Mouse (Mus musculus) embryonic facial prominence, embryonic 14.5 days (tissue): ENCODE measurements at regions not wholly inside any gene's neighbourhood (a gene's known extent, or its start where the extent isn't known, plus 50 kb on each side); places are given as distances from the start of the nearest gene placed in this dataset.

Source experiments
- ATAC-seq: fragments of 200-750 bp; cut with Nextera tagmentation; 2 replicates; pipeline ENCODE4 v1.8.0; 2017; ENCODE audit warnings: low read depth, moderate number of reproducible peaks, moderate TSS enrichment
- DNase-seq: peaks from one replicate; pipeline ENCODE4 v3.0.0-alpha.2; 2015; ENCODE audit warnings: low spot score
- H3K27ac ChIP-seq: fragments of 300-500 bp; sonication (generic); replicated peaks from 2 replicates; pipeline ENCODE4 v1.5.1; 2014; ENCODE audit warnings: low read depth, mild to moderate bottlenecking, low read length, moderate library complexity
- H3K27me3 ChIP-seq: fragments of 300-500 bp; sonication (generic); replicated peaks from 2 replicates; pipeline ENCODE4 v1.6.1; 2014; ENCODE audit warnings: low read length; ENCODE audit not compliant: control insufficient read depth, insufficient read depth
- H3K36me3 ChIP-seq: fragments of 300-500 bp; sonication (generic); 2 replicates; pipeline ENCODE4 v1.6.1; 2014; ENCODE audit warnings: low read length, mixed read lengths; ENCODE audit not compliant: control insufficient read depth, insufficient read depth
- H3K4me1 ChIP-seq: fragments of 300-500 bp; sonication (generic); 2 replicates; pipeline ENCODE4 v1.6.1; 2014; ENCODE audit warnings: antibody characterized with exemption, low read length; ENCODE audit not compliant: control insufficient read depth, insufficient read depth
- H3K4me2 ChIP-seq: fragments of 300-500 bp; sonication (generic); 2 replicates; pipeline ENCODE4 v1.6.1; 2014; ENCODE audit warnings: low read depth, mild to moderate bottlenecking, low read length, moderate library complexity, mixed read lengths
- H3K4me3 ChIP-seq: fragments of 300-500 bp; sonication (generic); 2 replicates; pipeline ENCODE4 v1.5.1; 2014; ENCODE audit warnings: low read depth, mild to moderate bottlenecking, low read length
- H3K9ac ChIP-seq: fragments of 300-500 bp; sonication (generic); 2 replicates; pipeline ENCODE4 v1.6.1; 2014; ENCODE audit warnings: low read depth, mild to moderate bottlenecking, low read length, moderate library complexity, mixed read lengths
- H3K9me3 ChIP-seq: fragments of 300-500 bp; sonication (generic); 2 replicates; pipeline ENCODE4 v1.6.1; 2016; ENCODE audit warnings: low read length; ENCODE audit not compliant: control insufficient read depth
- WGBS: fragments of 180-500 bp; shearing (Covaris S2); extraction: QIAGEN DNeasy Blood & Tissue Kit; methylation state at CpG from one replicate; pipeline ENCODE4 v1.1.7; 2014; 5-methylcytosine and 5-hydroxymethylcytosine counted together

DNA sequence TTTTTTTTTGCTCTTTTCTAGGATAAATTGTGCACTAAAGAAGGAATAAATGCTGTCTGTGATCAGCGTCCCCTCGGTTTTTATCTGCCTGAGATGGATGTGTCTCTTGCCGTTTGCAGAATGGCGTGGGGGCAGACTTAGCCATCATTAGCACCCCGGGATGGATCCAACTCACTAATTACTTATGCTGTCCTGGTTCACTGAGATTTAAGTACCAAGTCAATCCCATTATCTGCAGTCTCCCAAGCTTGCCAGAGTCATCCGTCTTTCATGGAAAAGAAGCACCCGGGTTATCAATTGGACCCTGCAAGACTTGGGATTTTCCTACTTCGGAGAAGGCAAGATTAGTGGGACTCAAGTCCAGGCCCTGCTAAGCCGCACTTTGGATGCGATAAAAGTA, 351.5 kb downstream of the Tmem182 start:
- Histone ChIP-seq H3K27me3 (no peaks in the 10 kb centered on the region), H3K36me3 (no peaks in the 10 kb centered on the region), H3K4me3 (no peak overlapping the region), H3K9ac (no peak overlapping the region), H3K4me2 (no peak overlapping the region), H3K4me1 (no peaks in the 10 kb centered on the region), H3K27ac (no peak overlapping the region), H3K9me3 (no peaks in the 10 kb centered on the region)
- WGBS = 75% methylated on average over 10 of the region's 10 CpGs
- ATAC-seq (no peak), DNase-seq (no peak)

DNA sequence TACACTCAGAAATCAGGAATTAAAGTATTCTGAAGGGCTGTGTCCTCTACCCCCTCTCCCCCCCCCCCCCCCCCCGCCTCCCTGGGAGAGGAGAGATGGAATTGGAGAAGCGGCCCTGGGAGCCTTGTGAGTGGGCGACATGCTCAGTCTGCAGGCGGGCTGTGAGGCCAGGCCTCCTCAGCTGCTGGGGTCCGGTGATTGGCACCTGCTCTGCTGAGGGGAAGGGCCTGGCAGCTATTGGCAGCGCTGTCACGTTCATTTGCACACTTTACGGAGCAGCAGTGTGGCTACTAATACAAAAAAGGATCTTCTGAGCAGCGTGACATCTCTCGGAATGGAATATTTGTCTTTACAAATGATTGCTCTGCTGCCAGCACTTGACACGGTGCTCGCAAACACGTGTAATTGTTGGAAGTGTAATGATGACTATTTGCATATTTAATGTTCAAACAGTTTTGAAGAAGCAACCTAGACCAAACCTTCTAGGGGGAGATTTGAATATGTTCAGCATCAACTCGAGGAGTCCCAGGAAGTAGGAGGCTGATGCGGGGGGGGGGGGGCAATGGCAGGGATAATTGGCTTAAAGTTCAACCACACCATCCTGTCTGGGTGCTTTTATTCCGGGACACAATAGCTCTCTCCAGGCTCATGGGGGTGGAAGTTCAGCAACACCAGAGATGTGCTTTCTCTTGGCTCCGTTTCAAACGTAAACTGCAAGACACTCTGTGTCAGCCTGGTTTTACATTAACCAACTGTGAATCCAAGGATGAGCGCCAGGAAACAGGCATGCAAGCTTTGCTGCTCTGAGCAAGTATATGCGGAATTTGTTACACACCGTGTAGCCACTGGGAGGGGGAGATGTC, 352.5 kb downstream of the Tmem182 start:
- no peaks in the 10 kb centered on the region for H3K9me3 ChIP-seq
- no peak overlapping the region for H3K9ac ChIP-seq
- no peaks in the 10 kb centered on the region for H3K4me1 ChIP-seq
- no peak overlapping the region for H3K4me3 ChIP-seq
- no peaks in the 10 kb centered on the region for H3K36me3 ChIP-seq
- WGBS = 44% methylated on average over 20 of the region's 21 CpGs
- DNase-seq (peak; percentile 72), ATAC-seq (peak; percentile 87)
- no peaks in the 10 kb centered on the region for H3K27me3 ChIP-seq
- H3K4me2 ChIP-seq = no peak overlapping the region
- no peak overlapping the region for H3K27ac ChIP-seq

- peak; percentile 40 for DNase-seq
- WGBS = 43% methylated on average over 12 of the region's 12 CpGs
- Histone ChIP-seq H3K9ac (no peak overlapping the region), H3K9me3 (no peaks in the 10 kb centered on the region), H3K36me3 (no peaks in the 10 kb centered on the region), H3K27ac (no peak overlapping the region), H3K4me3 (no peak overlapping the region), H3K4me1 (0 out of 2 replicates have a peak, but pooled peaks cover 5% of the 10 kb centered on the region), H3K4me2 (no peak overlapping the region), H3K27me3 (no peaks in the 10 kb centered on the region)
- no peak for ATAC-seq
Measured at GRCm38 (mm10) chr1:41165878-41166786, 360.7 kb downstream of the Tmem182 start.

DNA sequence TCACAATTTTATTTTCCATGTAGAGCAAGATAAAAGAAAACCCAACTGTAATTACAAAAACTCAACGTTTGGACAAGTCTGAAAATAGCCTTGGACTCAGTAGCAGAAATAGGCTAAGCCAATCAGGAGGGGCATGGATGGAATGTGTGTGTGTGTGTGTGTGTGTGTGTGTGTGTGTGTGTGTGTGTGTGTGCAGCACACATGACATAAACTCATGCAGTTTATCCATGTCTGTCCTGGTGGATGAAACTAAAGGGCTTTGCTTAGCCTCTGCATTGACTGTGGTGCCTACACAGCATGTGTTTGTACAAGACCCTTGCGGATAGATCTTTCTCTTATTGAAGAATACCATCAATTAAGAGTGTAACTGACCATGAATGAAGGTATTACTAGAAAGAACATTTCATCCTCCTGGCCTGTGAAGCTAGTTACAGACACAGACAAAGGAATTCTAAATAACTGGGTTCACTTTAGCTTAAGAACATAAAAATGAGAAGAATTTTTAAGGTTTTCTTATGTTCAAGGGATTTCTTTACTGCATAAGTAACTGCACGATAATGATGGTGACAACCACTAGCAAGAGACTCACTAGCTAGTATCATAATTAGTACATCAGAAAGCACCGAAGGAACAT, 361.5 kb downstream of the Tmem182 start:
- no peak overlapping the region for H3K4me2 ChIP-seq
- WGBS = 57% methylated on average over 4 of the region's 4 CpGs

GRCm38 (mm10) chr1:41186991-41187390, 381.6 kb downstream of the Tmem182 start:
- Histone ChIP-seq H3K4me3 (no peak overlapping the region), H3K4me1 (no peaks in the 10 kb centered on the region), H3K27ac (no peak overlapping the region), H3K4me2 (no peak overlapping the region), H3K36me3 (no peaks in the 10 kb centered on the region), H3K27me3 (no peaks in the 10 kb centered on the region), H3K9ac (no peak overlapping the region), H3K9me3 (no peaks in the 10 kb centered on the region)
- DNase-seq (peak; percentile 65), ATAC-seq (peak; percentile 22; the same call in 1 of the 2 replicates)
- WGBS = 58% methylated on average over 6 of the region's 6 CpGs

More for the DNA sequence above, 361.5 kb downstream of the Tmem182 start:
- no peak for DNase-seq
- Histone ChIP-seq H3K4me3 (no peak overlapping the region), H3K27ac (no peak overlapping the region), H3K4me1 (0 out of 2 replicates have a peak, but pooled peaks cover 5% of the 10 kb centered on the region), H3K27me3 (no peaks in the 10 kb centered on the region), H3K9ac (no peak overlapping the region), H3K36me3 (no peaks in the 10 kb centered on the region), H3K9me3 (no peaks in the 10 kb centered on the region)
- no peak for ATAC-seq

DNA sequence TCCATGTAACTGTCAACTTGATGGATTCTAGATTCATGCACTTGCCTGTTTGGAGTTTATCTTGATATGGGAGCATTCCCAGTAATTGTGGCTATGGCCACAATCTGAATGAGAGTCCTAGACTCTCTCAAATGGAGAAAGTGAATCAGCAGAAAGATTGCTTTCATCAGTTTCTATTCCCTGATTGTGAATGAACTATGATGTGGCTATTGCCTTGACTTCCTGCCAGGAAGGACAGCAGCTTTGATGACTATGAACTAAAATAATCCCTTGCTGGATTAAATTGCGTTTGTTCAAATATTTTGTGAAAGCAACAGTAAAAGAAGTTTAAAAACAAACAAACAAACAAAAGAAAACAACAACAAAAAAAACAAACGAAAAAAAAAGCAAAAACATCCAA, 407.5 kb downstream of the Tmem182 start:
- DNase-seq = no peak
- Histone ChIP-seq H3K36me3 (no peaks in the 10 kb centered on the region), H3K4me2 (no peak overlapping the region), H3K27me3 (no peaks in the 10 kb centered on the region), H3K9me3 (no peaks in the 10 kb centered on the region), H3K4me3 (no peak overlapping the region), H3K9ac (no peak overlapping the region), H3K4me1 (no peaks in the 10 kb centered on the region), H3K27ac (no peak overlapping the region)
- ATAC-seq = no peak
- 73% methylated on average over 2 of the region's 2 CpGs for WGBS

- WGBS = 90% methylated on average over 1 of the region's 1 CpGs
- H3K4me1 ChIP-seq = no peaks in the 10 kb centered on the region
- no peak overlapping the region for H3K27ac ChIP-seq
- H3K9ac ChIP-seq = no peak overlapping the region
- H3K27me3 ChIP-seq = no peaks in the 10 kb centered on the region
- H3K4me2 ChIP-seq = no peak overlapping the region
- DNase-seq (no peak), ATAC-seq (no peak)
- H3K4me3 ChIP-seq = no peak overlapping the region
- no peaks in the 10 kb centered on the region for H3K9me3 ChIP-seq
- no peaks in the 10 kb centered on the region for H3K36me3 ChIP-seq
Measured at GRCm38 (mm10) chr1:41225851-41226250, 420.4 kb downstream of the Tmem182 start.

GRCm38 (mm10) chr1:41235335-41235734, 429.9 kb downstream of the Tmem182 start:
- WGBS = 69% methylated on average over 7 of the region's 7 CpGs
- no peak for ATAC-seq
- H3K4me3 ChIP-seq = no peak overlapping the region
- H3K4me1 ChIP-seq = no peaks in the 10 kb centered on the region
- H3K27ac ChIP-seq = no peak overlapping the region
- H3K36me3 ChIP-seq = no peaks in the 10 kb centered on the region
- no peaks in the 10 kb centered on the region for H3K9me3 ChIP-seq
- no peak overlapping the region for H3K9ac ChIP-seq
- peak; percentile 20 for DNase-seq
- H3K4me2 ChIP-seq = no peak overlapping the region
- no peaks in the 10 kb centered on the region for H3K27me3 ChIP-seq
